Mouse (Mus musculus) heart, embryonic 11.5 days (tissue): ENCODE measurements around the gene Slc5a1. TPM values are rescaled to one million over a fixed set of nuclear protein-coding genes. Genes with fewer than 3 reads are reported as not detected.
A peak's percentile ranks its signal among the peaks of the same experiment; 100 is the strongest.

Source experiments
- ATAC-seq: fragments of 200-750 bp; cut with Nextera tagmentation; replicated peaks from 2 replicates; pipeline ENCODE4 v1.8.0; 2017; ENCODE audit warnings: moderate library complexity; ENCODE audit not compliant: insufficient number of reproducible peaks, low FRiP score, low TSS enrichment
- H3K27ac ChIP-seq: fragments of 300-500 bp; sonication (generic); 2 replicates; pipeline ENCODE4 v1.5.1; 2014; ENCODE audit warnings: mild to moderate bottlenecking, low read depth, low read length
- H3K27me3 ChIP-seq: fragments of 300-500 bp; sonication (generic); 2 replicates; pipeline ENCODE4 v1.6.1; 2014; ENCODE audit warnings: mild to moderate bottlenecking, low read length, mixed read lengths; ENCODE audit not compliant: control insufficient read depth, insufficient read depth
- H3K36me3 ChIP-seq: fragments of 300-500 bp; sonication (generic); 2 replicates; pipeline ENCODE4 v1.6.1; 2014; ENCODE audit warnings: mild to moderate bottlenecking, low read length, moderate library complexity, mixed read lengths; ENCODE audit not compliant: control insufficient read depth, insufficient read depth
- H3K4me1 ChIP-seq: fragments of 300-500 bp; sonication (generic); 2 replicates; pipeline ENCODE4 v1.6.1; 2014; ENCODE audit warnings: low read length; ENCODE audit not compliant: control insufficient read depth, insufficient read depth
- H3K4me2 ChIP-seq: fragments of 300-500 bp; sonication (generic); 2 replicates; pipeline ENCODE4 v1.6.1; 2014; ENCODE audit warnings: mild to moderate bottlenecking, moderate library complexity
- H3K4me3 ChIP-seq: fragments of 300-500 bp; sonication (generic); 2 replicates; pipeline ENCODE4 v1.5.1; 2014; ENCODE audit warnings: low read depth, low read length
- H3K9ac ChIP-seq: fragments of 300-500 bp; sonication (generic); 2 replicates; pipeline ENCODE4 v1.6.1; 2014; ENCODE audit warnings: mild to moderate bottlenecking, low read depth, low read length, moderate library complexity
- H3K9me3 ChIP-seq: fragments of 300-500 bp; sonication (generic); replicated peaks from 2 replicates; pipeline ENCODE4 v1.6.1; 2016; ENCODE audit warnings: low read length; ENCODE audit not compliant: control insufficient read depth
- WGBS: fragments of 180-500 bp; shearing (Covaris S2); extraction: QIAGEN DNeasy Blood & Tissue Kit; methylation state at CpG from one replicate; pipeline ENCODE4 v1.1.7; 2014; ENCODE audit not compliant: insufficient replicate concordance; 5-methylcytosine and 5-hydroxymethylcytosine counted together
- polyA plus RNA-seq: library from polyadenylated mRNA; unstranded; fragments of >200 nt; fragmentation: Nextera tagmentation; extraction: Ambion mirVana; gene quantifications from 2 replicates; pipeline ENCODE4 v1.2.1, GENCODE M21; 2014

Slc5a1 gene
- polyA plus RNA-seq, 1 experiment from 2014 or later = not detected

- no peak for ATAC-seq
- Histone ChIP-seq H3K9me3 (no peaks in the 10 kb centered on the region), H3K27ac (no peak overlapping the region), H3K27me3 (no peaks in the 10 kb centered on the region), H3K36me3 (no peaks in the 10 kb centered on the region), H3K9ac (no peak overlapping the region), H3K4me3 (no peak overlapping the region), H3K4me2 (no peak overlapping the region), H3K4me1 (no peaks in the 10 kb centered on the region)
- WGBS = 58% methylated on average over 13 of the region's 13 CpGs
Measured at GRCm38 (mm10) chr5:33201697-33202096, 97.7 kb downstream of the Slc5a1 start.

- no peak overlapping the region for H3K4me2 ChIP-seq
- H3K9ac ChIP-seq = no peak overlapping the region
- no peaks in the 10 kb centered on the region for H3K36me3 ChIP-seq
- no peaks in the 10 kb centered on the region for H3K27me3 ChIP-seq
- no peak overlapping the region for H3K27ac ChIP-seq
- H3K4me1 ChIP-seq = no peaks in the 10 kb centered on the region
- no peaks in the 10 kb centered on the region for H3K9me3 ChIP-seq
- no peak for ATAC-seq
- 77% methylated on average over 13 of the region's 13 CpGs for WGBS
- no peak overlapping the region for H3K4me3 ChIP-seq
Measured at GRCm38 (mm10) chr5:33202516-33203170, 98.6 kb downstream of the Slc5a1 start.

- H3K9me3 ChIP-seq = no peaks in the 10 kb centered on the region
- H3K4me3 ChIP-seq = no peak overlapping the region
- ATAC-seq = no peak
- H3K4me2 ChIP-seq = no peak overlapping the region
- H3K27ac ChIP-seq = no peak overlapping the region
- H3K27me3 ChIP-seq = no peaks in the 10 kb centered on the region
- H3K4me1 ChIP-seq = no peaks in the 10 kb centered on the region
- no peak overlapping the region for H3K9ac ChIP-seq
- WGBS = 72% methylated on average over 6 of the region's 6 CpGs
- no peaks in the 10 kb centered on the region for H3K36me3 ChIP-seq
Measured at GRCm38 (mm10) chr5:33203171-33203565, 99.1 kb downstream of the Slc5a1 start.

- Histone ChIP-seq H3K36me3 (no peaks in the 10 kb centered on the region), H3K4me2 (peak overlapping the region; percentile 62), H3K27me3 (no peaks in the 10 kb centered on the region), H3K9ac (no peak overlapping the region; the same call in 1 of the 2 replicates), H3K27ac (no peak overlapping the region), H3K4me1 (no peaks in the 10 kb centered on the region), H3K4me3 (no peak overlapping the region), H3K9me3 (no peaks in the 10 kb centered on the region)
- ATAC-seq = no peak; the same call in 1 of the 2 replicates
- WGBS = 15% methylated on average over 9 of the region's 9 CpGs
Measured at GRCm38 (mm10) chr5:33203691-33204242, 99.7 kb downstream of the Slc5a1 start.

GRCm38 (mm10) chr5:33204284-33204683 is 100.3 kb downstream of the Slc5a1 start:
- H3K9me3 ChIP-seq = no peaks in the 10 kb centered on the region
- H3K27ac ChIP-seq = no peak overlapping the region
- H3K4me2 ChIP-seq = no peak overlapping the region
- 74% methylated on average over 7 of the region's 7 CpGs for WGBS
- no peaks in the 10 kb centered on the region for H3K27me3 ChIP-seq
- no peak for ATAC-seq
- H3K9ac ChIP-seq = no peak overlapping the region
- no peaks in the 10 kb centered on the region for H3K36me3 ChIP-seq
- H3K4me1 ChIP-seq = 0 out of 2 replicates have a peak, but pooled peaks cover under 1% of the 10 kb centered on the region
- no peak overlapping the region for H3K4me3 ChIP-seq

- ATAC-seq = no peak
- H3K4me2 ChIP-seq = no peak overlapping the region
- H3K9ac ChIP-seq = no peak overlapping the region
- 0 out of 2 replicates have a peak, but pooled peaks cover 5% of the 10 kb centered on the region for H3K4me1 ChIP-seq
- no peaks in the 10 kb centered on the region for H3K27me3 ChIP-seq
- no peaks in the 10 kb centered on the region for H3K36me3 ChIP-seq
- H3K9me3 ChIP-seq = no peaks in the 10 kb centered on the region
- H3K4me3 ChIP-seq = no peak overlapping the region
- H3K27ac ChIP-seq = no peak overlapping the region
- WGBS = 57% methylated on average over 7 of the region's 7 CpGs
Measured at GRCm38 (mm10) chr5:33206328-33206727, 102.3 kb downstream of the Slc5a1 start.

GRCm38 (mm10) chr5:33207136-33207535 is 103.1 kb downstream of the Slc5a1 start:
- no peaks in the 10 kb centered on the region for H3K36me3 ChIP-seq
- H3K4me3 ChIP-seq = no peak overlapping the region
- no peaks in the 10 kb centered on the region for H3K9me3 ChIP-seq
- no peak overlapping the region for H3K9ac ChIP-seq
- 0 out of 2 replicates have a peak, but pooled peaks cover 5% of the 10 kb centered on the region for H3K4me1 ChIP-seq
- H3K4me2 ChIP-seq = no peak overlapping the region
- H3K27me3 ChIP-seq = no peaks in the 10 kb centered on the region
- ATAC-seq = no peak
- no peak overlapping the region for H3K27ac ChIP-seq
- 50% methylated on average over 9 of the region's 9 CpGs for WGBS

GRCm38 (mm10) chr5:33208533-33209245 is 104.7 kb downstream of the Slc5a1 start:
- H3K9ac ChIP-seq = no peak overlapping the region
- H3K36me3 ChIP-seq = no peaks in the 10 kb centered on the region
- no peaks in the 10 kb centered on the region for H3K9me3 ChIP-seq
- ATAC-seq = no peak
- H3K4me1 ChIP-seq = 0 out of 2 replicates have a peak, but pooled peaks cover 5% of the 10 kb centered on the region
- no peaks in the 10 kb centered on the region for H3K27me3 ChIP-seq
- 64% methylated on average over 14 of the region's 14 CpGs for WGBS
- H3K4me2 ChIP-seq = no peak overlapping the region
- H3K27ac ChIP-seq = no peak overlapping the region
- H3K4me3 ChIP-seq = no peak overlapping the region
